Mouse (Mus musculus) Muller cell, postnatal 12 days (primary cell): ENCODE results near the gene Olfr323.

Experiments
- DNase-seq: peaks from one replicate; pipeline ENCODE4 v3.0.0-alpha.2; 2015; ENCODE audit errors: inconsistent ontology term

Olfr323 gene

DNA sequence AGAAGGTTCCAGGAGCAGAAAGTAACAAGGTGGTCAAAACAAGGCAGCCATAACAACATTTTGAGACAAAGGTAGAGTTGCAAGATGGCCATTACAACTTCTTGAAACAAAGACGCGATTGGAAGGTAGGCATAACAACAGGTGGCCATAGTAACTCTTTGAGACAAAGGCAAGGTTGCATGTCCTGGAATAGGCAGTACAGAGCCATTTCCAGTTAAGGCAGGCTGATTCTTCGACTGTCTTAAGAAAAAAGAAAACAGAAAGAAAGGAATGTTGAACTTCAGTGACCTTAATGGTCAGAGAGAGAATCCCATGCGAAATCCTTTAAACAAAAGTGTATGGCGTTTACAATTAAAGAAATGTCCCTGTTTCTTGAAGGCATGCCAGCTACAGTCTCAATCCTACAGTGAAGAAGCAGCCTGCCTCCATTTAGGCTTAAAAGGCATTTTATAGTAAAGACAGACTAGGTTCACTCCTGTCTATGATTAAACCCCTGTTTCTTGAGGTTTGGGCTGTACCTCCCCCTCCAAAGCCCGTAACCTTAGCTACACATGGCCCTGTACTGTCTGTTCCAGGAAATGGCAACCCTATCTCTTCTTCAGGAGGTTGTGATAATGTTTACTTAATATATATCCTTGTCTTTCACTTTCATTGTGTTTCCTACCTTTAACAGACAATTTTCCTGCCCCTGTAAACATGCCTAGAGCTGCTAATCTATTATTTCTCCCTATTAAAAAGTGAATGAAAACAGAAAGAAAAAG lies 27.3 kb downstream of the Olfr323 start:
- no peak for DNase-seq

DNA sequence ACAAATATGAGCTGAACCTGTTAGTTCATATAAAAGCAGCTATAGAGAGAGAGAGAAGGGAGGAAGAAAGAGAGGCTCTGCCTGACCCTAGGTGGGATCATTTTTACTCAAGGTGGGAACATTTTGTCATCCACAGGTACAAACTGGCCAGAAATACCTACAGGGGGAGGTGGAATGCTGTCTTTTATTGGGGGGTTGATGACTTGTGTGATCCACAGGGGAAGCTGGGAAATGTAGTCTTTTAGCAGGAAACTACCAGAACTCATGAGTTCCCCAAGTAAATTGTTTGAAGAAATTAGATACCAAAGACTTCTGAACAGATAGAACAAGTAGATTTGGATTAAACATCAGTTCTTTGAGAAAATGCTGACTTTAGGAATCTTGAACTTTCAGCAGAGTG lies 28.2 kb downstream of the Olfr323 start:
- DNase-seq: no peak

- DNase-seq: no peak
Observed at GRCm38 (mm10) chr11:58597837-58598236, 32.5 kb downstream of the Olfr323 start.

GRCm38 (mm10) chr11:58594814-58595213 lies 35.5 kb downstream of the Olfr323 start, which contains the start of gene Olfr324:
Olfr324 (plus strand) TSS chr11:58595114.
- no peak for DNase-seq

DNA sequence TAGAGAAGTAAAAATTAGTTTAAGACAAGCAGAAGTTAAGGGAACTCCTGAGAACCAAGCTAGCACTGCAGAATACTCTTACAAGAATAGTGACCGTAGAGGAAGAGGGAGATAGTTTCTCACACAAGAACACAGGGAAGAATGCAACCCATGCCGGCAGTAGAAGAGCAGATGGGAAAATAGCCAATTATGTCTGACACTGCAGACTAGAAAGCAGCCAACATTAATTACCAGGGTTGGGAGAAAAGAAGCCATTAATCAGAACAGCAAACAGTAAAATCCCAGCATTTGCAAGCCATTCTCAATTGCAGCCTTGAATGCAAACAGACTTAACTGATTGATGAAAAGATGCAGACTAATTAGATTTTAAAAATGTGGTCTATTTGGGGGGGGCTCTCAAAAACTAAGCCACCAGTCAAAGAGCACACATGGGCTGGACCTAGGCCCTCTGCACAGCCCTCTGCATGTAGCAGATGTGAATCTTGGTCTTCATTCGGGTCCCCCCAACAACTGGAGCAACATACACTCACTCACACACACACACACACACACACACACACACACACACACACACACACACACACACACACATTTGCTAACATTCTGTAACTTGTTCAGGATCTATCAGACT lies 41.6 kb downstream of the Olfr323 start:
- peak; percentile 48 for DNase-seq

DNA sequence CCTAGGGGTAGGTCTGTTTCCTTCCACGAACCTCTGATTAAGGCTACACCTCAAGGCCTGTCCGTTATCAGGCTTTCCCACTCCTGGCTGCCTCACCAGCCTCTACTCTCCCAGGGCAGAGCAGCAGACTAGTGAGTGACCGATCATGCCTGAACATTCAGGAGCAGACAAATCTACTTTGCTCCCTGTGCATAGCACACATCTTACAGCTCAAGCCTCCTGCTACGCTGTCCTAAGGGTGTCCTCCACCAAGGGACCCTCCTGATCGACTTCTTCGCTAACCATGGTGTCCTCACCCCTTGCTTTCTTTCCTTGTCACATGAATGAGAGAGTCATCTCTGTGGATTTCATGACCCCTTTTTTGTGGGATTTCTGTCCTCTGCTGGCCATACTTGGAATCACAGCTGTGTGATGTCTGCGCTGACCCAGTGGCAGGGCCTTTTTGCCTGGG lies 42.4 kb downstream of the Olfr323 start:
- DNase-seq: peak; percentile 1

DNA sequence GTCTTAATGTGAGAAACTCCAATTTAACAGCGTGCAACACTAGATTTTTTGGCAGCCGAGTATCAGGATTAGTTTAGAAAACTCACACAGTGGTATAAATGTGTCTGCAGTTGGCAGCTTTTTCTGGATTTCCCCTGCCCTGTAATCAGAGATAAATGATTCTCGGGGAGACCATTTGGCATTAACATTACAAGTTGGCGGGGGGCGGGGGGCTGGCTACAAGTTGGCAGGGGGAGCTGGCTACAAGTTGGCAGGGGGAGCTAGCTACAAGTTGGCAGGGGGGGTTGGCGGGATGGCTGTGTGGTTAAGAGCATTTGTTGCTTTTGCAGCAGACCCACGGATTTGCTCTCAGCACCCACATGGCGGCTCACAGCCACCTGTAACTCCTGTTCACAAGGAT lies 51.7 kb downstream of the Olfr323 start:
- no peak for DNase-seq

- DNase-seq: no peak
Observed at GRCm38 (mm10) chr11:58577430-58577829, 52.9 kb downstream of the Olfr323 start, which contains the start of gene Olfr325. Olfr325 (plus strand) TSS chr11:58577730.
